Mouse (Mus musculus): Measurements from ENCODE around the gene Epm2a. TPM values are rescaled to one million over a fixed set of nuclear protein-coding genes. Genes with fewer than 3 reads are reported as not detected.
A peak's percentile ranks its signal among the peaks of the same experiment; 100 is the strongest.

Epm2a gene
- 0.29 and 0.31 TPM in 2 replicates for total RNA-seq (2012; rRNA removed)
- polyA plus RNA-seq (2012; ENCODE audit: insufficient read depth in 1 of 2, insufficient read length in 2 of 2, low read depth in 1 of 2, low replicate concordance in 2 of 2, missing spikeins in 1 of 2) = under 1 TPM in 1 of 2 experiments, not detected in 1; 0.25 TPM

GRCm38 (mm10) chr10:11343205-11344141, at the start of gene Epm2a:
Epm2a (plus strand) TSS chr10:11343404.
- peak within 1 kb of the TSS; percentile 33 for H3K27ac ChIP-seq (ENCODE audit: control insufficient read depth, low read depth, low read length)
- peak within 1 kb of the TSS; percentile 98 for H3K9ac ChIP-seq (ENCODE audit: control insufficient read depth, low read depth, low read length, poor library complexity, severe bottlenecking)
- peak within 1 kb of the TSS; percentile 95 to 97 for H3K4me3 ChIP-seq (ENCODE audit: control insufficient read depth in 1 of 2, insufficient read depth in 1 of 2, low read depth in 2 of 2, low read length in 2 of 2)
- peaks cover 0 to 3% of the 10 kb centered on the region in 2 experiments; a peak in 2 of 4 replicates for H3K27me3 ChIP-seq (ENCODE audit: control insufficient read depth in 1 of 2, insufficient read depth in 2 of 2, low read length in 2 of 2)
- H3K36me3 ChIP-seq (ENCODE audit: control insufficient read depth in 1 of 2, insufficient read depth in 2 of 2, low read length in 2 of 2) = peaks cover 0 to 6% of the 10 kb centered on the region in 2 experiments; a peak in 2 of 4 replicates
- peaks cover 0 to 3% of the 10 kb centered on the region in 2 experiments; a peak in 2 of 4 replicates for H3K4me1 ChIP-seq (ENCODE audit: control insufficient read depth in 1 of 2, insufficient read depth in 2 of 2, low read length in 2 of 2)
- H3K79me2 ChIP-seq (ENCODE audit: control insufficient read depth, insufficient read depth, low read length, poor library complexity) = peaks cover 5% of the 10 kb centered on the region; the same call in 1 of the 2 replicates
- peak; percentile 75 for DNase-seq (ENCODE audit: low read depth, low spot score)
- H3K9me3 ChIP-seq (replicated peaks; ENCODE audit: insufficient read depth, low read length) = no peaks in the 10 kb centered on the region
- peak; percentile 54 for TF ChIP-seq NELFE (IDR thresholded peaks at IDR 0.05; ENCODE audit: low read depth, low read length)
- no peak for TF ChIP-seq JUND (IDR thresholded peaks at IDR 0.05; ENCODE audit: low read depth, low read length)
- TF ChIP-seq ZC3H11A (IDR thresholded peaks at IDR 0.05; ENCODE audit: low read depth, low read length) = no peak
- no peak for TF ChIP-seq ETS1 (IDR thresholded peaks at IDR 0.05; ENCODE audit: low read depth, low read length)
- no peak for TF ChIP-seq USF2 (IDR thresholded peaks at IDR 0.05; ENCODE audit: borderline replicate concordance in 1 of 2, insufficient read depth in 1 of 2, low read depth in 1 of 2, low read length in 2 of 2)
- 0 out of 2 replicates have a peak, but pooled peaks have one; percentile 19 for TF ChIP-seq NRF1 (IDR thresholded peaks at IDR 0.05; ENCODE audit: insufficient read depth, low read depth, low read length, poor library complexity, severe bottlenecking)
- TF ChIP-seq RAD21 (IDR thresholded peaks at IDR 0.05; ENCODE audit: low read depth, low read length) = no peak
- TF ChIP-seq TBP (IDR thresholded peaks at IDR 0.05; ENCODE audit: low read depth, low read length) = no peak
- TF ChIP-seq POLR2A (IDR thresholded peaks at IDR 0.05; ENCODE audit: control insufficient read depth in 1 of 2, insufficient read depth in 1 of 2, low read depth in 1 of 2, low read length in 2 of 2, poor library complexity in 1 of 2) = peak; percentile 56 to 80; a peak in 3 of 4 replicates
- TF ChIP-seq MAX (IDR thresholded peaks at IDR 0.05; ENCODE audit: low read length) = peak; percentile 51; the same call in 1 of the 2 replicates
- no peak for TF ChIP-seq ZNF384 (IDR thresholded peaks at IDR 0.05; ENCODE audit: low read depth, low read length)
- no peak for TF ChIP-seq CTCF (IDR thresholded peaks at IDR 0.05 in 2 of 3, conservative IDR thresholded peaks at IDR 0.05 in 1 of 3; ENCODE audit: control insufficient read depth in 1 of 3, insufficient read depth in 1 of 3, low read depth in 2 of 3, low read length in 3 of 3, poor library complexity in 1 of 3, severe bottlenecking in 1 of 3)
- no peak for TF ChIP-seq GATA1 (IDR thresholded peaks at IDR 0.05; ENCODE audit: low read depth, low read length)
- no peak for TF ChIP-seq ELF1 (IDR thresholded peaks at IDR 0.05; ENCODE audit: low read depth, low read length)
- 0 out of 2 replicates have a peak, but pooled peaks have one; percentile 31 for TF ChIP-seq RCOR1 (IDR thresholded peaks at IDR 0.05; ENCODE audit: low read depth, low read length)
- TF ChIP-seq MAZ (IDR thresholded peaks at IDR 0.05; ENCODE audit: low read depth, low read length) = no peak; the same call in 1 of the 2 replicates
- TF ChIP-seq ZMIZ1 (IDR thresholded peaks at IDR 0.05; ENCODE audit: low read depth, low read length) = no peak; the same call in 1 of the 2 replicates
- TF ChIP-seq BHLHE40 (IDR thresholded peaks at IDR 0.05; ENCODE audit: borderline replicate concordance, low read depth, low read length) = no peak
- TF ChIP-seq TAL1 (IDR thresholded peaks at IDR 0.05; ENCODE audit: low read length) = no peak
- TF ChIP-seq CHD1 (IDR thresholded peaks at IDR 0.05; ENCODE audit: low read depth, low read length) = no peak
- TF ChIP-seq TCF12 (IDR thresholded peaks at IDR 0.05; ENCODE audit: low read depth, low read length) = no peak
- no peak for TF ChIP-seq MAFK (IDR thresholded peaks at IDR 0.05; ENCODE audit: borderline replicate concordance, low read depth, low read length)
- peak; percentile 26; the same call in 1 of the 2 replicates for TF ChIP-seq USF1 (IDR thresholded peaks at IDR 0.05; ENCODE audit: low read depth, low read length)
- no peak for TF ChIP-seq POLR2AphosphoS5 (IDR thresholded peaks at IDR 0.05; ENCODE audit: borderline replicate concordance, low read depth, low read length)
- TF ChIP-seq MEF2A (IDR thresholded peaks at IDR 0.05; ENCODE audit: extremely low read depth, insufficient replicate concordance, low read depth, low read length, poor library complexity, severe bottlenecking) = no peak
- TF ChIP-seq POLR2AphosphoS2 (IDR thresholded peaks at IDR 0.05; ENCODE audit: low read length) = no peak
- TF ChIP-seq CHD2 (IDR thresholded peaks at IDR 0.05; ENCODE audit: low read length) = peak; percentile 30; the same call in 1 of the 2 replicates
- no peak for TF ChIP-seq MYC (IDR thresholded peaks at IDR 0.05; ENCODE audit: low read depth, low read length)
- no peak for TF ChIP-seq EP300 (IDR thresholded peaks at IDR 0.05; ENCODE audit: low read depth in 1 of 2, low read length in 2 of 2)
- no peak for TF ChIP-seq KAT2A (conservative IDR thresholded peaks at IDR 0.05; ENCODE audit: low read depth, low read length)
- no peak for TF ChIP-seq MYB (IDR thresholded peaks at IDR 0.05; ENCODE audit: low read depth, low read length)
- no peak for TF ChIP-seq E2F4 (IDR thresholded peaks at IDR 0.05; ENCODE audit: borderline replicate concordance, low read depth, low read length)
- TF ChIP-seq GABPA (IDR thresholded peaks at IDR 0.05; ENCODE audit: low read depth, low read length) = no peak
- TF ChIP-seq HCFC1 (IDR thresholded peaks at IDR 0.05; ENCODE audit: low read depth, low read length) = no peak
